Mouse (Mus musculus) G1E (cell line): ENCODE results near the gene Tjp1.

ENCODE experiments used
- CTCF ChIP-seq: IDR thresholded peaks from 2 replicates; pipeline ENCODE4 v1.5.1; 2012; ENCODE audit warnings: low read depth, low read length, inconsistent platforms, mixed read lengths
- GATA1 ChIP-seq: IDR thresholded peaks from 2 replicates; pipeline ENCODE4 v1.6.1; 2012; ENCODE audit warnings: borderline replicate concordance, low read length, inconsistent platforms, mixed read lengths

- TF ChIP-seq CTCF (no peak), GATA1 (no peak)
Observed at GRCm38 (mm10) chr7:65381896-65382295, 145.7 kb downstream of the Tjp1 start.
